Mouse (Mus musculus): ENCODE measurements around the gene Nmt1.

DNA sequence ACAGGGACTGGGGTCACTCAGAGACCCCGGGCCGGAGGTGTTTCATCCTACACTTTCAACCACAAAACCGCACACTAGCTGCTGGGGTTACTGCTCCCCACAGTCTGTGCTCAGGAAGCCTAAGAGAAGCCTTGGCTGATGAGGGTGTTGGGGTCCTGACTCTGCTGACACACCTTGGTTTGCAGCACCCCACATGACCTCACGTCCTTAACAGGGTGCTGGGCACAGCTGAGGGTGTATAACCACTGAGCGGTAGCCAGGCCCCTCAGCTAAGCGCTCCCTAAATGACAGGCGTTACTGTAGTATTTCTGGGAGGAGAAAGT lies 29.8 kb upstream of the Nmt1 start:
- TF ChIP-seq CTCF (IDR thresholded peaks at IDR 0.05; ENCODE audit: extremely low read depth, insufficient read depth, low read length) (no peak), POLR2A (IDR thresholded peaks at IDR 0.05; ENCODE audit: extremely low read depth, insufficient read depth, low read length) (no peak)
